Mouse (Mus musculus) heart, adult 9 months (tissue): Measurements from ENCODE around the gene Tnks1bp1.

ENCODE experiments used
- DNase-seq, 2 experiments: peaks; one replicate each; pipeline ENCODE4 v3.0.0; 2022; ENCODE audit warnings: low spot score in 2 of 2

The Tnks1bp1 gene

DNA sequence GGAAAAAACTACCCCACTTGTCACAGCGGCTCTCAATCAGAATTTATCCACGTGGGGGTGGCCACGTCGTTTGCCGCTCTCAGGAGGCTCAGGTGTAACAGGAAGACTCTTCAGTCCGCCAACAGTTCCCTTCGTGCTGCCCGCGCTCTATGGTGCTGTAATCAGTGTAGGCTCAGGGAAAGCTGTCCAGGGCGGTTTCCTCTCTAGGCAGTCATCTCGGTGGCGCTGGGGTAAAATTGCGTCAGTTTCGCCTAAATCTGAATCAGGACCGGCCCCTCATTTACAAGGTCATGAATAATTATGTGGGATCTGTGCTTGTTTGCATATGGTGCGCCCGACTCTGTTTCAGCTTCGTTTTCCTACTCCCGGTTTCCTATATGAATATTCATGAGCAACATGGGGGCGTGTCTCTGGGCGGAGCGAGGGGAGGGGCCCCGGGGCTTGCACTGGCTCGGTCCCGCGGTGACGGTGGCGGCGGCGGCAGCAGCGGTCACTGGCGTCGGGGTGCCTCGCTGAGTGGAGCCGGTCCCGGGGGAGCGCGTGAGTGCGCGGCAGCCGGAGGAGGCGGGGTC lies at the start of gene Tnks1bp1:
TSS of gene Tnks1bp1 (plus strand) at position 427 of the 572 bp plus-strand sequence.
- DNase-seq = peak; percentile 99

GRCm38 (mm10) chr2:84999486-85000181 lies 48.2 kb upstream of the Tnks1bp1 start:
- DNase-seq = peak; percentile 32 to 73

DNA sequence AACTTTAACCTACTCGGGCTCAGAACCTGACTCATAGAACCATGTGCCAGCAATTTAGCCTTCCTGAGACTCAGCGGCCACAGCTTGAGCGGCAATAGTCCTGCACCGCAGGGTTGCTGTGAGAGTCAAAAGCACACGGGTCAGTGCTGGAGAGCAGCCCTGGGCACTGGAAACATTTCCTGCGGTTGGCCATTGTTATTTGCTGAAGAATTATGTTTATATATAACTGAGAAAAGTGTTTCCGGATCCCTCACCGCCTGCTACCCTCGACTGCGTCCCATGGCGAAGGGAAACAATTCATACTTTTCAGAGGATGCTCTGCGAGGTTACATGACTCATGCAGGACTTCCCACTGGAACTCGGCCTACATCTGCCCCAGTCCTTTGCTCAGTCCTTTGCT lies 46.3 kb upstream of the Tnks1bp1 start:
- peak; percentile 21 to 44 for DNase-seq

DNA sequence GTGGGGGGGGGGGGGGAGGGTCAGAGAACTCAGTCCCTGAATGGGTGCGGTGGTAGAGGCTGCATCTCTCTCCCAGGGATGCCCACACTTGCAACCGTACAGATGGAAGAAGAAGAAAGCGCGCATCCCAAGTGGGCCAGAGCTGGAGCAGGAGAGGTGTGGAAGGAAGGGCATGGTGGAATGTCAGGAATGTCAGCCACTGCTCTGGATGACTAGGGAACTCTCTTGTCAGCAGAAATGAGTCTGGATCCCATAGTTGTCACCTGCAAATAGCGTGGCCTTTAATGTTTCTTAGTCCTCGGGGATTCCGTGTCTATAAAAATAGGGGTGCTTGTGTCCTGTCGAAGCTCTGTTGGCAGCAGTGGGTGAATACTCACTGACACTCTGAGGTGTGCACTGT lies 45.2 kb upstream of the Tnks1bp1 start:
- no peak for DNase-seq

- no peak for DNase-seq
Observed at GRCm38 (mm10) chr2:85004341-85004740, 43.5 kb upstream of the Tnks1bp1 start.

GRCm38 (mm10) chr2:85006600-85006999 lies 41.2 kb upstream of the Tnks1bp1 start:
- no peak for DNase-seq

DNA sequence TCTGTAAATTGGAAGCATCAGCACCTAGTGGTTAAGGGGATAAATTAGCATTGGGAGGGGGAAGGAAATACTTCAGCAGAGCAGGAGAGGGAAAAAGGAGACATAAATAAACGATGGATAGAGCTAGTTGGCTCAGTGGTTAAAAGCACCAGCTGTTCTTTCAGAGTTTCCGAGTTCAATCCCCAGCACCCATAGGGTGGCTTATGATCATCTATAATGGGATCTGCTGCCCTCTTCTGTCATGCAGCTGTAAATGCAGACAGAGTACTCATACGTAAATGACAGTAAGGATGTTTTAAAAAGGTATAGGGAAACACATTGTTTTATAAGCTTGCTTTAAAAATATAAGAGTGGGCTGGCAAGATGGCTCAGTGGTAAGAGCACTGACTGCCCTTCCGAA lies 40.1 kb upstream of the Tnks1bp1 start:
- peak; percentile 23 to 42 for DNase-seq

DNA sequence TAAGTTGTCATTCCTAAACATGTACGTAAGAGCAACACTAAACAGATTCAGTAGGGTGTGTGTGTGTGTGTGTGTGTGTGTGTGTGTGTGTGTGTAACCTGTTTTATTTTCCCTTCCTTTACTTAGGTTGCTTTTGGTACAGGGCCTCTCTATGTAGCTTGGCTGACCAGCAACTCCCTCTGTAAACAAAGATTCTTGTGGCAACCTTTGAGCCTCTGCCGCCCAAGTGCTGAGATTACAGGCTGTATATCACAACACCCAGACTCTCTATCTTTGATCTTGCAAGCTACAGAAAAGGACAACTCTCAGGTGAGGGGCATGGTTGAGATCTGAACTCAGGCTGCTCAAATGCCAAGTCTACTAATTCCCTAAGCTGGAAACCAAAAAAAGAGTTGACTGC lies 38.6 kb upstream of the Tnks1bp1 start:
- no peak for DNase-seq

DNA sequence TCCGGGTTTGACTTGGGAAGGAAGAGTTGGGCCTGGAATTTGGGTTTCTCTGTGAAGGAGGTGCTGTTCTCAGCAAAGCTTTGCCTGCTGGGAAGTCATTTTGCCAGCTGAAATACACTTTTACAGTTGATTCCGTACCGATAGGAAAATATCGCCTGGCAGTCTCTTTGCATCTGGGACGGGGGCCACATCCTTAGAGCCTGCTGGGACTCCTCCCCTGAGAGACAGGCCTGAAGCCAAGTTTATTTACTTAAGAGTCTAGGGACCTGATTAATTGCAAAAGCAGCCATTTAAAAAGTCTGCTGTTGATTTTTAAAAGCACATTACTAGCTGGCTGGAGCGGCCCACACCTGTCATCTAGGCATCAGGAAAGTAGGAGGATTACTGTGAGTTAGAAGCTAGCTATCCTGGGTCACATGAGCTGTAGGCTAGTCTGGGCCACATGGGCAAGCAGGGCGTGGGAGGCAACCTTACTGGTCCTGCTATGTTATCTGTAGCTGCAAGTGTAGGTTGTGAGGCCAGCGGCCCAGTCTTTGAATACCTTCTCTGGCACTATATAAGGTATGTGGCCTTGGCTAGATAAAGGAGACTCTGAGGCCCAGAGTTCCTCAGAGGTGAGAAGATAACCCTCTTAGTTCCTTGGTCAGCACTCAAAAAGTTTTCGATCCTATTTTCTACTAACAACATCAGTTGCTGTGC lies 35.8 kb upstream of the Tnks1bp1 start:
- DNase-seq = peak; percentile 32 to 40

- no peak for DNase-seq
Observed at GRCm38 (mm10) chr2:85012679-85013078, 35.1 kb upstream of the Tnks1bp1 start.

- DNase-seq = no peak
Observed at GRCm38 (mm10) chr2:85013826-85014587, 33.8 kb upstream of the Tnks1bp1 start.

DNA sequence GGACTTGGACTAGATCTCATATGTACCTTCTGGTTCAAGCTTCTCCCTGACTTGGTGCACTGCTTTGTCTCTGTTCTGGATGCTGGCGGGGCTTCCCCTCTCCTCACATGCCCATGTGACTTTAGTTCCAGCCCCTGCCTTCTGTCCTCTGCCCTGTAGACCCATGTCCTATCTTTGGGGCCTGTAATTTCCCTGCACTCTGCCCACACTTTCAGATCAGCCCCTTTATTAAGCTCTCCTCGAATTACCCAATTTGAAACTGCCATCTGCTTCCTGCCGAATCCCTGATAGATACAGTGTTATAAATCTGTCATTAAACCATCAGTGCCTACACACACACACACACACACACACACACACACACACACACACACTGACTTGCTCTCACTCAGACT lies 33.2 kb upstream of the Tnks1bp1 start:
- no peak for DNase-seq

DNA sequence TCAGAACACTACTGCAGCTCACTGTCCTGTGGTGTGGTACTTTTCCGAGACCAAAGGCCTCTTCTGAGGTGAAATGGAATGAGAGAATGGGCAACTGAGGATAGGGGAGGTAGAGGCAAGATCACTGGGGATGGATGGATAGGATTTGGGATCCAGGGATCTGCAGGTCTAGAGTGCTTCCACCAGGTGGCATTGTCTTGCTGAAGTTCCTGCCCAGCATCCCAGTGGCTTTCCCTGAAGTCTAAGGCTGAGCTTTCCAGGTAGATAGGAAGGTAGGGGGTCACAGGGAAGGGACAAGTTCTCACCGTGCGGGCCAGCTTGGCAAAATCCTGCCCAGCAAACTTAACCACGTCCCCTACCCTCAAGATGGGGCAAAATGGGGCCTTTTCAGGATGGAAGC lies 25.8 kb upstream of the Tnks1bp1 start:
- DNase-seq = no peak

- no peak for DNase-seq
Observed at GRCm38 (mm10) chr2:85026178-85026577, 21.6 kb upstream of the Tnks1bp1 start.

- DNase-seq = no peak
Observed at GRCm38 (mm10) chr2:85027281-85027680, 20.5 kb upstream of the Tnks1bp1 start.

- DNase-seq = no peak
Observed at GRCm38 (mm10) chr2:85029897-85030296, 17.9 kb upstream of the Tnks1bp1 start.

- DNase-seq = no peak
Observed at GRCm38 (mm10) chr2:85030989-85031388, 16.8 kb upstream of the Tnks1bp1 start.

DNA sequence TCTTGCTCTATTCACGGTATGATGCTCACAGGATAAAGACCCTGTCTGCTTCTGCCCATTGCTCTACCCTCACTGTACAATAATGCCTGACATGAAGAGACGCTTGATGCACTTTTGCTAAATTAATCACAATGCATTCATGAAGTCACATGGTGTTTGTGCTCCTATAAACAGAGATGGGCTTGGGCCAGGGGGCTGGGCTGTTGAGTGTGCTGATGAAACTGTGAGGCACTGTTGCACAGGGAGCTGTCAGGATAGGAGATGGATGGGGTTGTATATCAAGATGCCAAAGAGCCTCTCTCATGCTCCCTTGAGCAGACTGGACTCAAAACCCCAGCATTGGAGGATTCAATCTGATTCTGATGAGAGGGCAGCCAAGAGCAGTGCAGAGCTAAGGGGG lies 14.7 kb upstream of the Tnks1bp1 start:
- DNase-seq = no peak

- DNase-seq = no peak
Observed at GRCm38 (mm10) chr2:85034169-85034568, 13.7 kb upstream of the Tnks1bp1 start.

DNA sequence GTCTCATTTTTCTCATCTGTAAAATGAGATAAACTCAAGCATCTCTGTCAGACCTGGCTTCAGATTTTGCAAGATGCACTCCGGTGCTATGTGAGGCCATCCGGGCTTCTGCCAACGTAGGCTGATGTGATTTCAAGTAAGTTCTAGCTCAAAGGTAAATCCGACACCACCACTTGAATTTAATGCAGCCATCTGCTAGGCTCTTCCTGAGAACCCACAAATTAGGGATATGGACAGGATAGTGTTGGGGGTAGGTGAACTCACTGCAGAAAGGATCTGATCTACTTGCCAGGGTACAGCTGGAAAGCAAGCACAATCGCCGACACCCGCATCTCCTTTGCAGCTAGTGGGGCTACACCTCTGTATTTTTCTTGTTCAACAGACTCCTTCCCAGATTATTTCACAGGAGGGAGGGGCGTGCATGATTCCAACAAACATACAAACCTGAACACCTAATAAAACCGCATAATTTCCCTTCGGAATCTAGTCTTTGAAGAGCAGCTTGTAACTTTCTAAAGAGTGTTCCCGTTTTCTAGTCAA lies 11.2 kb upstream of the Tnks1bp1 start:
- DNase-seq = no peak

GRCm38 (mm10) chr2:85037047-85038026 lies 10.5 kb upstream of the Tnks1bp1 start, which contains the start of the genes Ssrp1 and P2rx3:
Ssrp1 (plus strand) TSS chr2:85037234.
P2rx3 (minus strand) TSS chr2:85037462.
- peak; percentile 89 for DNase-seq
